Mouse (Mus musculus) embryonic fibroblast, embryonic 13.5 days (primary cell): ENCODE data around the gene Snrpa1.

Experiments
- CTCF ChIP-seq: IDR thresholded peaks from 2 replicates; pipeline ENCODE4 v1.5.1; 2011; ENCODE audit warnings: mild to moderate bottlenecking, control low read depth, low read length, moderate library complexity, borderline replicate concordance; ENCODE audit not compliant: insufficient read depth
- POLR2A ChIP-seq: IDR thresholded peaks from 2 replicates; pipeline ENCODE4 v1.6.1; 2011; ENCODE audit warnings: low read depth, mild to moderate bottlenecking, control low read depth, low read length, moderate library complexity

- TF ChIP-seq POLR2A (no peak), CTCF (no peak)
These were observed 18.6 kb upstream of the Snrpa1 start for GRCm38 (mm10) chr7:66040026-66040814.
